Mouse (Mus musculus) forebrain, embryonic 10.5 days (tissue): ENCODE measurements around the gene Efcab5. TPM values are rescaled to one million over a fixed set of nuclear protein-coding genes. Genes with fewer than 3 reads are reported as not detected.

Experiments used
- DNase-seq: peaks from one replicate; pipeline ENCODE4 v3.0.0-alpha.2; 2017; ENCODE audit warnings: low spot score; ENCODE audit errors: extremely low spot score
- H3K27ac ChIP-seq: fragments of 300-500 bp; sonication (generic); 2 replicates; pipeline ENCODE4 v1.5.1; 2016; ENCODE audit warnings: mild to moderate bottlenecking
- H3K27me3 ChIP-seq: fragments of 300-500 bp; sonication (generic); 2 replicates; pipeline ENCODE4 v1.6.1; 2016; ENCODE audit warnings: mild to moderate bottlenecking; ENCODE audit not compliant: poor library complexity, severe bottlenecking
- H3K36me3 ChIP-seq: fragments of 300-500 bp; sonication (generic); replicated peaks from 2 replicates; pipeline ENCODE4 v1.6.1; 2016; ENCODE audit warnings: mild to moderate bottlenecking, moderate library complexity
- H3K4me1 ChIP-seq: fragments of 300-500 bp; sonication (generic); 2 replicates; pipeline ENCODE4 v1.6.1; 2016
- H3K4me3 ChIP-seq: fragments of 300-500 bp; sonication (generic); 2 replicates; pipeline ENCODE4 v1.5.1; 2016; ENCODE audit warnings: mild to moderate bottlenecking, moderate library complexity
- H3K9me3 ChIP-seq: fragments of 300-500 bp; sonication (generic); 2 replicates; pipeline ENCODE4 v1.6.1; 2016; ENCODE audit warnings: mild to moderate bottlenecking, moderate library complexity
- WGBS: fragments of 180-500 bp; shearing (Covaris S2); methylation state at CpG from one replicate; pipeline ENCODE4 v1.1.7; 2016; 5-methylcytosine and 5-hydroxymethylcytosine counted together
- polyA plus RNA-seq: library from polyadenylated mRNA; unstranded; fragments of >200 nt; fragmentation: Nextera tagmentation; extraction: Ambion mirVana; gene quantifications from 2 replicates; pipeline ENCODE4 v1.2.1, GENCODE M21; 2016

Gene Efcab5
- 0.20 and 0.25 TPM in 2 replicates for polyA plus RNA-seq

- Histone ChIP-seq H3K27ac (no peak within 1 kb of the TSS), H3K27me3 (peaks cover 17% of the 10 kb centered on the region), H3K4me1 (peaks cover 7% of the 10 kb centered on the region), H3K4me3 (no peak within 1 kb of the TSS), H3K36me3 (no peaks in the 10 kb centered on the region), H3K9me3 (no peaks in the 10 kb centered on the region)
- DNase-seq = no peak
- 92% methylated on average over 6 of the region's 6 CpGs for WGBS
Observed at GRCm38 (mm10) chr11:77188868-77189267, at the start of gene Efcab5. Gene Efcab5 (minus strand): TSS chr11:77188968.

- Histone ChIP-seq H3K27ac (no peak overlapping the region), H3K4me1 (no peaks in the 10 kb centered on the region), H3K36me3 (no peaks in the 10 kb centered on the region), H3K9me3 (no peaks in the 10 kb centered on the region), H3K4me3 (no peak overlapping the region), H3K27me3 (no peaks in the 10 kb centered on the region)
- 92% methylated on average over 1 of the region's 1 CpGs for WGBS
- DNase-seq = no peak
Observed at GRCm38 (mm10) chr11:77235267-77235666, 46.5 kb upstream of the Efcab5 start.

GRCm38 (mm10) chr11:77231514-77231913, 42.7 kb upstream of the Efcab5 start:
- H3K4me3 ChIP-seq = no peak overlapping the region
- no peaks in the 10 kb centered on the region for H3K9me3 ChIP-seq
- no peaks in the 10 kb centered on the region for H3K36me3 ChIP-seq
- no peak for DNase-seq
- WGBS = 96% methylated on average over 2 of the region's 2 CpGs
- H3K27me3 ChIP-seq = no peaks in the 10 kb centered on the region
- H3K4me1 ChIP-seq = no peaks in the 10 kb centered on the region
- H3K27ac ChIP-seq = no peak overlapping the region

GRCm38 (mm10) chr11:77230765-77231164, 42.0 kb upstream of the Efcab5 start:
- Histone ChIP-seq H3K9me3 (no peaks in the 10 kb centered on the region), H3K27ac (no peak overlapping the region), H3K4me3 (no peak overlapping the region), H3K4me1 (no peaks in the 10 kb centered on the region), H3K27me3 (no peaks in the 10 kb centered on the region), H3K36me3 (no peaks in the 10 kb centered on the region)
- 87% methylated on average over 2 of the region's 2 CpGs for WGBS
- DNase-seq = no peak

GRCm38 (mm10) chr11:77216761-77217130, 28.0 kb upstream of the Efcab5 start:
- Histone ChIP-seq H3K4me3 (peak overlapping the region; percentile 93), H3K36me3 (no peaks in the 10 kb centered on the region), H3K27ac (peak overlapping the region; percentile 96), H3K27me3 (no peaks in the 10 kb centered on the region), H3K4me1 (peaks cover 37% of the 10 kb centered on the region), H3K9me3 (no peaks in the 10 kb centered on the region)
- WGBS = under 1% methylated on average over 11 of the region's 11 CpGs
- no peak for DNase-seq

GRCm38 (mm10) chr11:77215951-77216760, 27.4 kb upstream of the Efcab5 start, which contains the start of gene Ssh2:
Gene Ssh2 (plus strand): TSS chr11:77216287.
- peak within 1 kb of the TSS; percentile 93 for H3K4me3 ChIP-seq

GRCm38 (mm10) chr11:77215483-77215882, 26.7 kb upstream of the Efcab5 start:
- no peak for DNase-seq
- Histone ChIP-seq H3K4me3 (peak overlapping the region; percentile 93), H3K36me3 (no peaks in the 10 kb centered on the region), H3K27ac (peak overlapping the region; percentile 96), H3K9me3 (no peaks in the 10 kb centered on the region), H3K4me1 (peaks cover 37% of the 10 kb centered on the region), H3K27me3 (no peaks in the 10 kb centered on the region)
- WGBS = 1% methylated on average over 11 of the region's 11 CpGs

More at GRCm38 (mm10) chr11:77215951-77216760, 27.4 kb upstream of the Efcab5 start, which contains the start of gene Ssh2:
- WGBS = under 1% methylated on average over 82 of the region's 82 CpGs
- Histone ChIP-seq H3K4me1 (peaks cover 37% of the 10 kb centered on the region), H3K27me3 (no peaks in the 10 kb centered on the region), H3K9me3 (no peaks in the 10 kb centered on the region), H3K36me3 (no peaks in the 10 kb centered on the region), H3K27ac (peak within 1 kb of the TSS; percentile 96)
- DNase-seq = peak; percentile 87

GRCm38 (mm10) chr11:77214755-77215154, 26.0 kb upstream of the Efcab5 start:
- peaks cover 37% of the 10 kb centered on the region for H3K4me1 ChIP-seq
- H3K27me3 ChIP-seq = no peaks in the 10 kb centered on the region
- H3K9me3 ChIP-seq = no peaks in the 10 kb centered on the region
- no peaks in the 10 kb centered on the region for H3K36me3 ChIP-seq
- WGBS = 2% methylated on average over 1 of the region's 1 CpGs
- H3K27ac ChIP-seq = no peak overlapping the region
- H3K4me3 ChIP-seq = 0 out of 2 replicates have a peak overlapping the region, but pooled peaks have one; percentile 93
- peak; percentile 53 for DNase-seq

- H3K36me3 ChIP-seq = no peaks in the 10 kb centered on the region
- DNase-seq = no peak
- 86% methylated on average over 1 of the region's 1 CpGs for WGBS
Observed at GRCm38 (mm10) chr11:77214142-77214692, 25.4 kb upstream of the Efcab5 start.

GRCm38 (mm10) chr11:77200703-77201102, 11.9 kb upstream of the Efcab5 start:
- DNase-seq = no peak
- H3K4me1 ChIP-seq = peaks cover 20% of the 10 kb centered on the region
- no peak overlapping the region for H3K4me3 ChIP-seq
- WGBS = 100% methylated on average over 1 of the region's 1 CpGs
- H3K9me3 ChIP-seq = no peaks in the 10 kb centered on the region
- H3K27ac ChIP-seq = no peak overlapping the region
- no peaks in the 10 kb centered on the region for H3K36me3 ChIP-seq
- peaks cover 12% of the 10 kb centered on the region for H3K27me3 ChIP-seq

More at GRCm38 (mm10) chr11:77214142-77214692, 25.4 kb upstream of the Efcab5 start:
- Histone ChIP-seq H3K9me3 (no peaks in the 10 kb centered on the region), H3K4me3 (no peak overlapping the region), H3K27me3 (no peaks in the 10 kb centered on the region), H3K4me1 (peaks cover 37% of the 10 kb centered on the region), H3K27ac (no peak overlapping the region)

GRCm38 (mm10) chr11:77199636-77200035, 10.9 kb upstream of the Efcab5 start:
- Histone ChIP-seq H3K27ac (no peak overlapping the region), H3K4me1 (peaks cover 29% of the 10 kb centered on the region), H3K36me3 (no peaks in the 10 kb centered on the region), H3K27me3 (peaks cover 22% of the 10 kb centered on the region), H3K4me3 (no peak overlapping the region), H3K9me3 (no peaks in the 10 kb centered on the region)
- DNase-seq = no peak
- 45% methylated on average over 4 of the region's 4 CpGs for WGBS

- peaks cover 42% of the 10 kb centered on the region for H3K4me1 ChIP-seq
- H3K4me3 ChIP-seq = no peak overlapping the region
- no peak overlapping the region for H3K27ac ChIP-seq
- no peaks in the 10 kb centered on the region for H3K9me3 ChIP-seq
- WGBS = 39% methylated on average over 4 of the region's 4 CpGs
- no peaks in the 10 kb centered on the region for H3K36me3 ChIP-seq
- DNase-seq = no peak
- peaks cover 34% of the 10 kb centered on the region for H3K27me3 ChIP-seq
Observed at GRCm38 (mm10) chr11:77196181-77197143, 7.7 kb upstream of the Efcab5 start.
